Mouse (Mus musculus): Measurements from ENCODE around the gene Dhcr24. TPM values are rescaled to one million over a fixed set of nuclear protein-coding genes. Genes with fewer than 3 reads are reported as not detected.
A peak's percentile ranks its signal among the peaks of the same experiment; 100 is the strongest.

Dhcr24 gene
- polyA plus RNA-seq, 1 experiment from 2014 or later = 7.3 TPM

- ATAC-seq (ENCODE audit: low FRiP score) = no peak
- Histone ChIP-seq H3K27me3 (no peaks in the 10 kb centered on the region), H3K9ac (no peak overlapping the region), H3K9me3 (replicated peaks) (no peaks in the 10 kb centered on the region), H3K4me1 (peaks cover 4% of the 10 kb centered on the region; the same call in 1 of the 2 replicates), H3K4me3 (no peak overlapping the region), H3K36me3 (no peaks in the 10 kb centered on the region), H3K4me2 (replicated peaks) (no peak overlapping the region), H3K27ac (no peak overlapping the region)
- WGBS = 78% methylated on average over 3 of the region's 3 CpGs
These were observed 19.3 kb upstream of the Dhcr24 start for GRCm38 (mm10) chr4:106541491-106541890.

GRCm38 (mm10) chr4:106542211-106542610 is 18.6 kb upstream of the Dhcr24 start:
- H3K4me3 ChIP-seq = no peak overlapping the region
- no peak overlapping the region for H3K9ac ChIP-seq
- no peak overlapping the region for H3K27ac ChIP-seq
- H3K36me3 ChIP-seq = no peaks in the 10 kb centered on the region
- no peaks in the 10 kb centered on the region for H3K9me3 ChIP-seq (replicated peaks)
- no peaks in the 10 kb centered on the region for H3K27me3 ChIP-seq
- no peak for ATAC-seq (ENCODE audit: low FRiP score)
- peaks cover 4% of the 10 kb centered on the region; the same call in 1 of the 2 replicates for H3K4me1 ChIP-seq
- H3K4me2 ChIP-seq (replicated peaks) = no peak overlapping the region
- 85% methylated on average over 2 of the region's 2 CpGs for WGBS

- Histone ChIP-seq H3K4me1 (peaks cover 4% of the 10 kb centered on the region; the same call in 1 of the 2 replicates), H3K4me2 (replicated peaks) (no peak overlapping the region), H3K27ac (no peak overlapping the region), H3K9ac (no peak overlapping the region), H3K36me3 (no peaks in the 10 kb centered on the region), H3K4me3 (no peak overlapping the region), H3K9me3 (replicated peaks) (no peaks in the 10 kb centered on the region), H3K27me3 (no peaks in the 10 kb centered on the region)
- WGBS = 57% methylated on average over 8 of the region's 8 CpGs
- 0 out of 2 replicates have a peak, but pooled peaks have one; percentile 32 for ATAC-seq (ENCODE audit: low FRiP score)
These were observed 14.9 kb upstream of the Dhcr24 start for GRCm38 (mm10) chr4:106545817-106546373.

GRCm38 (mm10) chr4:106546896-106547295 is 13.9 kb upstream of the Dhcr24 start:
- H3K9me3 ChIP-seq (replicated peaks) = no peaks in the 10 kb centered on the region
- no peaks in the 10 kb centered on the region for H3K36me3 ChIP-seq
- H3K9ac ChIP-seq = no peak overlapping the region
- no peak overlapping the region for H3K4me3 ChIP-seq
- no peak overlapping the region for H3K27ac ChIP-seq
- 77% methylated on average over 1 of the region's 1 CpGs for WGBS
- H3K4me1 ChIP-seq = peaks cover 4% of the 10 kb centered on the region; the same call in 1 of the 2 replicates
- no peaks in the 10 kb centered on the region for H3K27me3 ChIP-seq
- ATAC-seq (ENCODE audit: low FRiP score) = no peak
- H3K4me2 ChIP-seq (replicated peaks) = no peak overlapping the region

- peaks cover 4% of the 10 kb centered on the region; the same call in 1 of the 2 replicates for H3K4me1 ChIP-seq
- no peak overlapping the region for H3K9ac ChIP-seq
- no peak for ATAC-seq (ENCODE audit: low FRiP score)
- no peak overlapping the region for H3K27ac ChIP-seq
- H3K27me3 ChIP-seq = no peaks in the 10 kb centered on the region
- H3K4me3 ChIP-seq = no peak overlapping the region
- no peaks in the 10 kb centered on the region for H3K36me3 ChIP-seq
- no peaks in the 10 kb centered on the region for H3K9me3 ChIP-seq (replicated peaks)
- H3K4me2 ChIP-seq (replicated peaks) = no peak overlapping the region
- WGBS = 84% methylated on average over 3 of the region's 3 CpGs
These were observed 12.7 kb upstream of the Dhcr24 start for GRCm38 (mm10) chr4:106548113-106548512.

GRCm38 (mm10) chr4:106550516-106551166 is 10.2 kb upstream of the Dhcr24 start:
- H3K27me3 ChIP-seq = no peaks in the 10 kb centered on the region
- 81% methylated on average over 8 of the region's 8 CpGs for WGBS
- H3K27ac ChIP-seq = no peak overlapping the region
- peaks cover 4% of the 10 kb centered on the region; the same call in 1 of the 2 replicates for H3K4me1 ChIP-seq
- H3K4me2 ChIP-seq (replicated peaks) = no peak overlapping the region
- H3K9ac ChIP-seq = no peak overlapping the region
- ATAC-seq (ENCODE audit: low FRiP score) = no peak
- no peaks in the 10 kb centered on the region for H3K9me3 ChIP-seq (replicated peaks)
- no peak overlapping the region for H3K4me3 ChIP-seq
- no peaks in the 10 kb centered on the region for H3K36me3 ChIP-seq

GRCm38 (mm10) chr4:106557262-106557661 is 3.6 kb upstream of the Dhcr24 start:
- H3K4me2 ChIP-seq (replicated peaks) = no peak overlapping the region
- no peak overlapping the region for H3K27ac ChIP-seq
- 91% methylated on average over 5 of the region's 5 CpGs for WGBS
- no peaks in the 10 kb centered on the region for H3K27me3 ChIP-seq
- no peak overlapping the region for H3K4me3 ChIP-seq
- no peaks in the 10 kb centered on the region for H3K9me3 ChIP-seq (replicated peaks)
- H3K36me3 ChIP-seq = no peaks in the 10 kb centered on the region
- no peak for ATAC-seq (ENCODE audit: low FRiP score)
- H3K4me1 ChIP-seq = peaks cover 13% of the 10 kb centered on the region
- no peak overlapping the region for H3K9ac ChIP-seq

GRCm38 (mm10) chr4:106557978-106558377 is 2.9 kb upstream of the Dhcr24 start:
- Histone ChIP-seq H3K27me3 (no peaks in the 10 kb centered on the region), H3K9ac (no peak overlapping the region), H3K9me3 (replicated peaks) (no peaks in the 10 kb centered on the region), H3K36me3 (no peaks in the 10 kb centered on the region), H3K4me3 (no peak overlapping the region), H3K4me1 (peaks cover 20% of the 10 kb centered on the region), H3K27ac (no peak overlapping the region), H3K4me2 (replicated peaks) (no peak overlapping the region)
- no peak for ATAC-seq (ENCODE audit: low FRiP score)
- WGBS = no CpG with 5 or more reads among the region's 1 CpGs

- peak overlapping the region; percentile 93 for H3K27ac ChIP-seq
- H3K27me3 ChIP-seq = no peaks in the 10 kb centered on the region
- 29% methylated on average over 13 of the region's 13 CpGs for WGBS
- H3K9ac ChIP-seq = 0 out of 2 replicates have a peak overlapping the region, but pooled peaks have one; percentile 41
- no peak for ATAC-seq (ENCODE audit: low FRiP score)
- H3K4me1 ChIP-seq = peaks cover 33% of the 10 kb centered on the region
- H3K4me2 ChIP-seq (replicated peaks) = peak overlapping the region; percentile 74
- H3K9me3 ChIP-seq (replicated peaks) = no peaks in the 10 kb centered on the region
- H3K4me3 ChIP-seq = peak overlapping the region; percentile 87
- peaks cover 12% of the 10 kb centered on the region for H3K36me3 ChIP-seq
These were observed 1.3 kb upstream of the Dhcr24 start for GRCm38 (mm10) chr4:106559343-106560212.

- 1% methylated on average over 19 of the region's 20 CpGs for WGBS
- Histone ChIP-seq H3K9me3 (replicated peaks) (no peaks in the 10 kb centered on the region), H3K9ac (peak overlapping the region; percentile 41), H3K27ac (peak overlapping the region; percentile 93), H3K4me3 (peak overlapping the region; percentile 87), H3K4me1 (peaks cover 33% of the 10 kb centered on the region), H3K4me2 (replicated peaks) (peak overlapping the region; percentile 74), H3K27me3 (no peaks in the 10 kb centered on the region), H3K36me3 (peaks cover 19% of the 10 kb centered on the region)
- peak; percentile 82 for ATAC-seq (ENCODE audit: low FRiP score)
These were observed 509 bp upstream of the Dhcr24 start for GRCm38 (mm10) chr4:106560213-106560845.

- Histone ChIP-seq H3K9me3 (replicated peaks) (no peaks in the 10 kb centered on the region), H3K27me3 (no peaks in the 10 kb centered on the region), H3K36me3 (peaks cover 32% of the 10 kb centered on the region), H3K4me1 (peaks cover 33% of the 10 kb centered on the region), H3K27ac (no peak overlapping the region), H3K4me3 (peak overlapping the region; percentile 87), H3K4me2 (replicated peaks) (peak overlapping the region; percentile 74), H3K9ac (peak overlapping the region; percentile 86)
- WGBS = 12% methylated on average over 6 of the region's 6 CpGs
- no peak for ATAC-seq (ENCODE audit: low FRiP score)
These were observed 1.2 kb downstream of the Dhcr24 start for GRCm38 (mm10) chr4:106562006-106562405.

All from hindbrain, embryonic 12.5 days (tissue).